Mouse (Mus musculus) liver, embryonic 14.5 days (tissue): ENCODE results near the gene Pik3r1. TPM values are rescaled to one million over a fixed set of nuclear protein-coding genes. Genes with fewer than 3 reads are reported as not detected.

Experiments used
- ATAC-seq: fragments of 200-750 bp; cut with Nextera tagmentation; 2 replicates; pipeline ENCODE4 v1.8.0; 2017; ENCODE audit warnings: moderate number of reproducible peaks, mild to moderate bottlenecking, moderate library complexity; ENCODE audit not compliant: insufficient read depth
- DNase-seq, 3 experiments: peaks; one replicate each; pipeline ENCODE4 v3.0.0-alpha.2; 2012 to 2013; ENCODE audit warnings: low read depth in 3 of 3, low spot score in 3 of 3
- H3K27ac ChIP-seq: fragments of 300-500 bp; sonication (generic); 2 replicates; pipeline ENCODE4 v1.5.1; 2014; ENCODE audit warnings: moderate library complexity, mild to moderate bottlenecking, control low read depth, inconsistent platforms
- H3K27me3 ChIP-seq: fragments of 300-500 bp; sonication (generic); 2 replicates; pipeline ENCODE4 v1.6.1; 2014; ENCODE audit warnings: mild to moderate bottlenecking, low read length, moderate library complexity; ENCODE audit not compliant: control insufficient read depth, insufficient read depth
- H3K36me3 ChIP-seq: fragments of 300-500 bp; sonication (generic); replicated peaks from 2 replicates; pipeline ENCODE4 v1.6.1; 2014; ENCODE audit warnings: low read depth; ENCODE audit not compliant: control insufficient read depth, insufficient read depth
- H3K4me1 ChIP-seq, 2 experiments: fragments of 200-500 bp in 1 of 2; fragments of 300-500 bp in 1 of 2; sonication (generic) in 1 of 2; replicated peaks; 2 replicates each; pipeline ENCODE4 v1.6.1; 2012 to 2014; ENCODE audit warnings: antibody characterized with exemption in 1 of 2, inconsistent platforms in 1 of 2, low read length in 1 of 2; ENCODE audit not compliant: control insufficient read depth in 2 of 2, insufficient read depth in 2 of 2
- H3K4me2 ChIP-seq: fragments of 300-500 bp; sonication (generic); 2 replicates; pipeline ENCODE4 v1.6.1; 2014; ENCODE audit warnings: low read depth, mild to moderate bottlenecking, control low read depth, moderate library complexity
- H3K4me3 ChIP-seq, 2 experiments: fragments of 200-500 bp in 1 of 2; fragments of 300-500 bp in 1 of 2; sonication (generic) in 1 of 2; 2 replicates each; pipeline ENCODE4 v1.5.1; 2012 to 2014; ENCODE audit warnings: low read depth in 2 of 2, low read length in 2 of 2, mild to moderate bottlenecking in 2 of 2, control low read depth in 1 of 2, inconsistent platforms in 1 of 2, moderate library complexity in 1 of 2; ENCODE audit not compliant: insufficient read depth in 1 of 2
- H3K9ac ChIP-seq: fragments of 300-500 bp; sonication (generic); replicated peaks from 2 replicates; pipeline ENCODE4 v1.6.1; 2014; ENCODE audit warnings: mild to moderate bottlenecking, control low read depth, moderate library complexity
- H3K9me3 ChIP-seq: fragments of 300-500 bp; sonication (generic); 2 replicates; pipeline ENCODE4 v1.6.1; 2016; ENCODE audit warnings: low read length, mixed read lengths; ENCODE audit not compliant: control insufficient read depth
- CTCF ChIP-seq: IDR thresholded peaks from 2 replicates; pipeline ENCODE4 v1.5.1; 2016; ENCODE audit warnings: antibody characterized with exemption, low read depth, control low read depth
- EP300 ChIP-seq: IDR thresholded peaks from 2 replicates; pipeline ENCODE4 v1.6.1; 2016; ENCODE audit warnings: antibody characterized with exemption, low read depth
- WGBS: fragments of 180-500 bp; shearing (Covaris S2); extraction: QIAGEN DNeasy Blood & Tissue Kit; methylation state at CpG from one replicate; pipeline ENCODE4 v1.1.7; 2014; ENCODE audit not compliant: insufficient replicate concordance; 5-methylcytosine and 5-hydroxymethylcytosine counted together
- polyA plus RNA-seq, 2 experiments: library from polyadenylated mRNA; depleted of rRNA in 1 of 2; stranded (reverse) in 1 of 2; unstranded in 1 of 2; fragments of >200 nt; fragmentation: Nextera tagmentation in 1 of 2; extraction: Ambion mirVana in 1 of 2; gene quantifications; 2 replicates each; pipeline versions ENCODE4 v1.2.1 to v1.2.3; 2012 to 2014

Gene Pik3r1
- polyA plus RNA-seq, 2 experiments, result 10.3 to 23.7 TPM

DNA sequence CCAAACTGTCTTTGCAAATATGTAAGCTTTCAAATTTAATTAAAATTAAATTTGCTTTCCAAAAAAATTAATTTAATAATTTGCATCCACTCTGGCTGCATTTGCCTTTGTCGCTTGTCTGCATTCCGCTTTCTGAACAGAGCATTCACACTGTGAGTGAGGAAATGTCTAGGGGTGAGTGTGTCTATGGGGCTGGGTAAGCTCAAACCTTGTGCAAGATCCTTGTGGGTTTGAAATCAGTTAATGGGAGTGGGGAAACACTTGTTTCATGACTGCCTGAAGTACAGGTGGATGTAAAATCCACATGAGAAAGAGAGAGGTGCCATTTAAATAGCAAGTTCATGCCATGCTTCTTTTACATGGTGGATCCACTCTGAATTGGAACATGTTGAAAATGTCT lies 31.3 kb upstream of the Pik3r1 start:
- H3K36me3 ChIP-seq, result no peaks in the 10 kb centered on the region
- ATAC-seq (no peak), DNase-seq (no peak)
- no peaks in the 10 kb centered on the region for H3K9me3 ChIP-seq
- H3K27me3 ChIP-seq, result peaks cover 23% of the 10 kb centered on the region
- no peak overlapping the region for H3K27ac ChIP-seq
- no peak overlapping the region for H3K9ac ChIP-seq
- peaks cover 0 to 10% of the 10 kb centered on the region in 2 experiments; a peak in 3 of 4 replicates for H3K4me1 ChIP-seq
- no peak overlapping the region for H3K4me3 ChIP-seq
- no peak overlapping the region for H3K4me2 ChIP-seq
- no peak for TF ChIP-seq EP300
- no peak for TF ChIP-seq CTCF
- 60% methylated on average over 2 of the region's 2 CpGs for whole genome bisulfite sequencing

DNA sequence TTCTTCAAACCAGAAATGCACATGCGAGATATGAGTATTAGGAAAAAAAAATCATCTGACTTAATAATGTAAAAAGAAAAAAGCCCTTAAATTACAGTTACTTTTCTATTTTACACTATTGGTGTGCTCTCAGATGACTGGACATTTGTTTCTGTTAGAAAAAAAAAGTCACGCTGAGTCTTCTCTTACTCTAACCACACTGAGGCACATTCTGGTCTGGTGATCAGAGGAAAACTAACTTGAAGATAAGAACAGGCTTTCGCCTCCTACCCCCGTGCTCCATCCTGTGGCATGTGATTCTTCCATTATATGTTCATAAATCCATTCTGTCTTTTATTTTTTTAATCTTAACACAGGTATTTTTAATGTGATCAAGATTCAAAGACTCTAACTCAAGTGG lies 30.5 kb upstream of the Pik3r1 start:
- no peak overlapping the region for H3K9ac ChIP-seq
- no peak overlapping the region for H3K4me3 ChIP-seq
- no peaks in the 10 kb centered on the region for H3K9me3 ChIP-seq
- DNase-seq (no peak), ATAC-seq (no peak)
- H3K4me2 ChIP-seq, result no peak overlapping the region
- TF ChIP-seq CTCF (no peak), EP300 (no peak)
- H3K27ac ChIP-seq, result no peak overlapping the region
- H3K27me3 ChIP-seq, result peaks cover 23% of the 10 kb centered on the region
- no peaks in the 10 kb centered on the region for H3K36me3 ChIP-seq
- WGBS, result 23% methylated on average over 4 of the region's 4 CpGs
- H3K4me1 ChIP-seq, result peaks cover 0 to 10% of the 10 kb centered on the region in 2 experiments; a peak in 3 of 4 replicates

DNA sequence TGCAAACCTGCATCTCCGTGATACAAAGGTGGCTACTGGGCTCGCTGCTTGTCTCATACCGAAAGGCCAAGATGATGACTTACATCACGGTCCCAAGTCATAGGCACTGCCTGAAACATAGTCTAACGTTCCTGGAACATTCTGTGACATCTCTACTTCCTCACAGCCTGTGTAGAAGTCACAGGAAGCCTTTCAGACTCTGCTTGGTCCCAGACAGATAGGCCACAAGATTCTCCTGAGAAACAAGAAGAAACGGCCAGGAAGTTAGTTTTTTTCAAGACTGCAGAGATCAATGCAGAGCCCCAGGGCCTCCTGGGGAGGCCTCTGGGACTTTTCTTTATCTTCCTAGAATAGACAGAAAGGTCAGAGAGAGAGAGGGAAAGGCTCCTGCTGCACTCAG lies 29.0 kb upstream of the Pik3r1 start:
- Histone ChIP-seq H3K4me3 (no peak overlapping the region), H3K27me3 (peaks cover 21% of the 10 kb centered on the region), H3K27ac (no peak overlapping the region), H3K36me3 (no peaks in the 10 kb centered on the region), H3K4me2 (no peak overlapping the region), H3K4me1 (peaks cover 0 to 9% of the 10 kb centered on the region in 2 experiments; a peak in 3 of 4 replicates), H3K9me3 (no peaks in the 10 kb centered on the region), H3K9ac (no peak overlapping the region)
- no peak for TF ChIP-seq EP300
- TF ChIP-seq CTCF, result no peak
- WGBS, result 15% methylated on average over 6 of the region's 6 CpGs
- ATAC-seq, result no peak
- no peak for DNase-seq

DNA sequence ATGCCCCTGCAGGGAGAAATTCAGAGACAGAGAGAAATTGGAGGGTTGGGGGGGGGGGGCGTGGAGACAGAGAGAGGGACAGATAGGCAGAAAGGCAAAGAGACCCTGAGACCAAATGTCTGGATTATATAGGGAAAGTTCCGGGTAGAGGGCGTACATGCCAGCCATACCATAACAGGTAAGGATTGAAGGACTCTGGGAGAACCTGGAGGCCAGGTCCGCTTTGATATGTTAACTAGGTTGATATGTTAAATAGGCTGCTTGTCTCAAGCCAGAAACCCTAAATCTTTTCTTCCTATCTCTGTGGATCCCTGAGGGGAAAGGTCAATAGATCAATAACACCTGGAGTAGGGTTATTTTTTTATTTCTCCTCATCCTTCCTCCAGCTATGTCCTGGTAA lies 17.7 kb upstream of the Pik3r1 start:
- Histone ChIP-seq H3K4me3 (no peak overlapping the region), H3K36me3 (no peaks in the 10 kb centered on the region), H3K4me2 (no peak overlapping the region), H3K27me3 (no peaks in the 10 kb centered on the region), H3K4me1 (no peaks in the 10 kb centered on the region), H3K9me3 (no peaks in the 10 kb centered on the region), H3K27ac (no peak overlapping the region), H3K9ac (no peak overlapping the region)
- ATAC-seq (no peak), DNase-seq (no peak)
- whole genome bisulfite sequencing, result 57% methylated on average over 4 of the region's 4 CpGs
- TF ChIP-seq CTCF (no peak), EP300 (no peak)

DNA sequence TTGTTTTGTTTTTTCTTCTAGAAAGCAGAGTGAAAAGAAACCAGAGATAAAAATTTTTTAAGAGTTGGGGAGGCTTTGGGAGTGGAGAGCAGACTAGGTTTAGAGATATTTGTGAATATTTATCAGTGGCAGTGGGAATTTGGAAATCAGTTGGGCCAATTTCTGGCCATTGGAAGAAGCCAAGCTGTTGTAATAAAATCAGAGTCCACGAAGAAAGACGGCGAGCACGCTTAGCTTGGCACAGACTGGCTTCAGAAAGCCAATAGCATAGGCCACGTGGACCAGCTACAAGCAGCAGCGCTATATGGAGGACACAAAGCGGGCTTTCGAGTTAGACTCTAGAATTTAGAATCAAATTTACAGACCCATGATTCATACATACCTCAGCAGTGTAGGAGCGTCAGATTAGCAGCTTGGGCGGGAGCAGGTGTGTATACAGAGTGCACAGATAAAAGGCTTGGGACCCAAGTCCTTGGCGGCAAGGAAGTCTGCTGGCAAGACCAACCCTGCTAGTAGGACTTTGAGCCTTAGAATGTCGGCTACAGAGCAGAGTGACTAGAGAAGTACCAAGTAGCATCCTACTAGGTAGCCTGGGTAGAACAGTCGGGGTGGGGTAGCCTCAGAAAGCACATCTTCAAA lies 16.8 kb upstream of the Pik3r1 start:
- H3K27ac ChIP-seq, result no peak overlapping the region
- TF ChIP-seq EP300 (no peak), CTCF (no peak)
- no peak overlapping the region for H3K4me3 ChIP-seq
- WGBS, result 74% methylated on average over 13 of the region's 13 CpGs
- H3K27me3 ChIP-seq, result no peaks in the 10 kb centered on the region
- ATAC-seq (no peak), DNase-seq (no peak)
- H3K4me2 ChIP-seq, result no peak overlapping the region
- H3K36me3 ChIP-seq, result no peaks in the 10 kb centered on the region
- no peak overlapping the region for H3K9ac ChIP-seq
- no peaks in the 10 kb centered on the region for H3K9me3 ChIP-seq
- no peaks in the 10 kb centered on the region for H3K4me1 ChIP-seq
